Mouse (Mus musculus) embryonic facial prominence, embryonic 15.5 days (tissue): ENCODE results near the gene Arih2. TPM values are rescaled to one million over a fixed set of nuclear protein-coding genes. Genes with fewer than 3 reads are reported as not detected.
"Not testable (repeated sequence)": the region's sequence is repeated elsewhere in the genome, so short reads cannot be mapped to it uniquely, and the experiment has no call there.

Experiments used
- ATAC-seq: fragments of 200-750 bp; cut with Nextera tagmentation; 2 replicates; pipeline ENCODE4 v1.8.0; 2017; ENCODE audit warnings: low read depth, moderate TSS enrichment; ENCODE audit not compliant: insufficient number of reproducible peaks, low FRiP score, low TSS enrichment
- H3K27ac ChIP-seq: fragments of 300-500 bp; sonication (generic); replicated peaks from 2 replicates; pipeline ENCODE4 v1.5.1; 2015; ENCODE audit warnings: mild to moderate bottlenecking, inconsistent platforms
- H3K27me3 ChIP-seq: fragments of 300-500 bp; sonication (generic); 2 replicates; pipeline ENCODE4 v1.6.1; 2015; ENCODE audit warnings: inconsistent platforms
- H3K36me3 ChIP-seq: fragments of 300-500 bp; sonication (generic); 2 replicates; pipeline ENCODE4 v1.6.1; 2015; ENCODE audit warnings: mild to moderate bottlenecking, inconsistent platforms
- H3K4me1 ChIP-seq: fragments of 300-500 bp; sonication (generic); 2 replicates; pipeline ENCODE4 v1.6.1; 2015; ENCODE audit warnings: inconsistent platforms
- H3K4me2 ChIP-seq: fragments of 300-500 bp; sonication (generic); replicated peaks from 2 replicates; pipeline ENCODE4 v1.6.1; 2015; ENCODE audit warnings: mild to moderate bottlenecking, inconsistent platforms
- H3K4me3 ChIP-seq: fragments of 300-500 bp; sonication (generic); replicated peaks from 2 replicates; pipeline ENCODE4 v1.5.1; 2015; ENCODE audit warnings: mild to moderate bottlenecking, inconsistent platforms
- H3K9ac ChIP-seq: fragments of 300-500 bp; sonication (generic); 2 replicates; pipeline ENCODE4 v1.6.1; 2015; ENCODE audit warnings: inconsistent platforms
- H3K9me3 ChIP-seq: fragments of 300-500 bp; sonication (generic); replicated peaks from 2 replicates; pipeline ENCODE4 v1.6.1; 2016; ENCODE audit warnings: inconsistent platforms
- WGBS: fragments of 180-500 bp; shearing (Covaris S2); methylation state at CpG from one replicate; pipeline ENCODE4 v1.1.7; 2015; 5-methylcytosine and 5-hydroxymethylcytosine counted together
- polyA plus RNA-seq: library from polyadenylated mRNA; unstranded; fragments of >200 nt; fragmentation: Nextera tagmentation; extraction: Ambion mirVana; gene quantifications from 2 replicates; pipeline ENCODE4 v1.2.1, GENCODE M21; 2015

Arih2 gene
- polyA plus RNA-seq, 1 experiment from 2014 or later: 49.5 TPM

- H3K9me3 ChIP-seq, H3K27ac ChIP-seq, H3K9ac ChIP-seq, ATAC-seq, H3K4me1 ChIP-seq, H3K27me3 ChIP-seq, H3K4me2 ChIP-seq, H3K4me3 ChIP-seq: not testable (repeated sequence)
- peaks cover 97% of the 10 kb centered on the region for H3K36me3 ChIP-seq
- WGBS: 93% methylated on average over 5 of the region's 5 CpGs
Observed at GRCm38 (mm10) chr9:108607929-108608328, 41.3 kb downstream of the Arih2 start.

- 84% methylated on average over 4 of the region's 4 CpGs for WGBS
Observed at GRCm38 (mm10) chr9:108601986-108602385, 47.2 kb downstream of the Arih2 start.

GRCm38 (mm10) chr9:108600011-108600410 lies 49.2 kb downstream of the Arih2 start:
- Histone ChIP-seq H3K36me3 (peaks cover 26% of the 10 kb centered on the region), H3K27me3 (no peaks in the 10 kb centered on the region), H3K4me1 (peaks cover 14% of the 10 kb centered on the region; the same call in 1 of the 2 replicates), H3K4me2 (no peak overlapping the region), H3K27ac (no peak overlapping the region), H3K4me3 (no peak overlapping the region), H3K9me3 (no peaks in the 10 kb centered on the region), H3K9ac (no peak overlapping the region)
- WGBS: 43% methylated on average over 2 of the region's 2 CpGs
- no peak for ATAC-seq

More at GRCm38 (mm10) chr9:108601986-108602385, 47.2 kb downstream of the Arih2 start:
- Histone ChIP-seq H3K4me3 (no peak overlapping the region), H3K27me3 (no peaks in the 10 kb centered on the region), H3K4me2 (no peak overlapping the region), H3K36me3 (peaks cover 43% of the 10 kb centered on the region), H3K9ac (no peak overlapping the region), H3K9me3 (no peaks in the 10 kb centered on the region), H3K4me1 (0 out of 2 replicates have a peak, but pooled peaks cover 6% of the 10 kb centered on the region), H3K27ac (no peak overlapping the region)
- no peak for ATAC-seq

DNA sequence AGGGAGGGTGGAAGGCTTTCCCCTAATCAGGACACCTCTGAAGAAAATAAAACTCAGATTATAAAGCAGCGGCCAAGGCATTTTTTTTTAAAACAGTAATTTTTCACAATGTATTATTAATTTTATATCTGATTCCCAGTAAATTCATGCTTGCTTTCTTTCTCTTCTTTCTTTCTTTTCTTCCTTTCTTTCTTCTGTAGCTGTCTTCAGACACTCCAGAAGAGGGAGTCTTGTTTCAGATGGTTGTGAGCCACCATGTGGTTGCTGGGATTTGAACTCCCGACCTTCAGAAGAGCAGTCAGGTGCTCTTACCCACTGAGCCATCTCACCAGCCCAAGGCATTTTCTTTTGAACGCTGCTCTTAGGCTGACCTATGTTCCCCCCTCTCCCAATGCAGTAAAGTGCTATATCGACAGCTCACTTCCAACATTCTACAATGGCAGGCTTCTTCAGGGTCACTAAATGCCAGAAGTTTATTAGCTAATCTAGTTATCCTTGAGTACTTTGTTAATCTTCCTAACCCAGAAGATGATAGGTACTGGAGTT lies 50.1 kb downstream of the Arih2 start:
- no peaks in the 10 kb centered on the region for H3K27me3 ChIP-seq

DNA sequence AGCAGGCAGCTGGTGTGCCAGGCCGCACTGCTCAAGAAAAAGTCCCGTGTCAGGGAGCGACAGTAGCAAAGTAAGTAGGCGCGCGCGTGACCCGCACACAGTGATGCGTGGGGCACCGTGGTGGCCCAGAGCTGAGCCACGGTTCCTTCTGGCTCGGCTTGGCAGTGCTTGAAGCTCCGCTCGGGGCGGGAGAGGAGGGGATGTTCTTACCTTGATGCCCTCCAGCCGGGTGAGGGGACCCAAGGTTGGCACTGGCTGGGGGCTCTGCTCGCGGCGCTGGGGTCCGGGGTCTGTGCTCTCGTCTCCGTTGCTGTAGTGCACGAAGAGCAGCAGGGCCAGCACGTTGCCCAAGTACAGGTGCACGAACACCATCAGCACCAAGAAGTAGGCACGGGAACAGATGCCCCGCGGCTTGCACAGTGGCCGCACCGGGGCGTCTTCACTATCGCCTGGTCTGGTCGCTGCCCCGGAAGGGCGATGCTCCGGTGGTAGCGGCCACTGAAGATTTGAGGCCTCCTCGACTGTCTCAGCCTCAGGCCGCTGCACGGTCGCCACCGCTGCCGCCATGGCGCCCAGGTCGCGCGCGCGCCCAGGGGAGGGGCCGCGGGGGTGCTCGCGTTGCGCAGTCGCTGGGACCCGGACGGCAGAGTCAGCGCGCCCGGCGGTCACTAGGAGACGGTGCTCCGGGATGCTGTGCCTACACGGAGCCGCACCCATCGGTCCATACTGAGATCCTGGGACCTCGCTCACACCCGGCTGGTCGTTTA lies 52.0 kb downstream of the Arih2 start, which contains the start of gene P4htm:
TSS of gene P4htm (minus strand) at position 670 of the 767 bp plus-strand sequence.
- no peaks in the 10 kb centered on the region; the same call in 1 of the 2 replicates for H3K36me3 ChIP-seq
- H3K9ac ChIP-seq: peak within 1 kb of the TSS; percentile 65
- peaks cover 14% of the 10 kb centered on the region; the same call in 1 of the 2 replicates for H3K4me1 ChIP-seq
- peak within 1 kb of the TSS; percentile 77 for H3K4me3 ChIP-seq
- WGBS: 4% methylated on average over 69 of the region's 69 CpGs
- H3K4me2 ChIP-seq: peak within 1 kb of the TSS; percentile 91
- H3K27me3 ChIP-seq: no peaks in the 10 kb centered on the region
- 0 out of 2 replicates have a peak within 1 kb of the TSS, but pooled peaks have one; percentile 17 for H3K27ac ChIP-seq
- no peaks in the 10 kb centered on the region for H3K9me3 ChIP-seq
- peak; percentile 80 for ATAC-seq

More for the DNA sequence above, 50.1 kb downstream of the Arih2 start:
- 69% methylated on average over 4 of the region's 4 CpGs for WGBS
- H3K4me1 ChIP-seq: peaks cover 14% of the 10 kb centered on the region; the same call in 1 of the 2 replicates
- H3K4me2 ChIP-seq: no peak overlapping the region
- H3K36me3 ChIP-seq: peaks cover 17% of the 10 kb centered on the region
- no peak overlapping the region for H3K4me3 ChIP-seq
- no peak overlapping the region for H3K9ac ChIP-seq
- no peak overlapping the region for H3K27ac ChIP-seq
- H3K9me3 ChIP-seq: no peaks in the 10 kb centered on the region
- ATAC-seq: no peak

- ATAC-seq: no peak
- H3K4me3 ChIP-seq: no peak overlapping the region
- no peaks in the 10 kb centered on the region for H3K9me3 ChIP-seq
- H3K27me3 ChIP-seq: no peaks in the 10 kb centered on the region
- H3K4me1 ChIP-seq: peaks cover 14% of the 10 kb centered on the region; the same call in 1 of the 2 replicates
- WGBS: 74% methylated on average over 3 of the region's 3 CpGs
- H3K9ac ChIP-seq: no peak overlapping the region
- H3K27ac ChIP-seq: no peak overlapping the region
- no peaks in the 10 kb centered on the region for H3K36me3 ChIP-seq
- H3K4me2 ChIP-seq: no peak overlapping the region
Observed at GRCm38 (mm10) chr9:108594354-108594753, 54.8 kb downstream of the Arih2 start.

DNA sequence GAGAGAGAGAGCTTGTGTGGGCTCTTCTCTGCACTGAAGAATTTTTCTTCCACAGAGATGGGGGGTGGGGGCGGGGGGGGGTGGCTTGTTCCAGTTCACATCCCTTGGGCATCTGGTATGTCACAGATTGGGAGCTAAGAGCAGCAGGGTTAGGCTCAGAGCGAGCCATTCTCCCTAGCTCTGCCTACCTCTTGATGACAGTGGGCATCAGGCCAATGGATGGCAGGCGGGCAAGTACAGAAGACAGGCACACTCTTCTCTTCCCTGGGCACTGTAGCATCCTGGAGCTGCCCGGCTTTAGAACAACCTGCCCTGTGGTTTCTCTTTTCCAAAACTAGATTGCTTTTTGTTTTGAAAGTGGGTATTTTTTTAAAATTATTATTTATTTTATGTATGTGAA lies 57.7 kb downstream of the Arih2 start:
- WGBS: 88% methylated on average over 4 of the region's 4 CpGs
- H3K9me3 ChIP-seq: no peaks in the 10 kb centered on the region
- H3K27ac ChIP-seq: no peak overlapping the region
- no peak overlapping the region for H3K4me2 ChIP-seq
- H3K27me3 ChIP-seq: no peaks in the 10 kb centered on the region
- H3K9ac ChIP-seq: no peak overlapping the region
- no peaks in the 10 kb centered on the region; the same call in 1 of the 2 replicates for H3K36me3 ChIP-seq
- H3K4me3 ChIP-seq: no peak overlapping the region
- no peak for ATAC-seq
- H3K4me1 ChIP-seq: peaks cover 16% of the 10 kb centered on the region

- Histone ChIP-seq H3K4me1 (peaks cover 13% of the 10 kb centered on the region), H3K4me2 (no peak overlapping the region), H3K36me3 (no peaks in the 10 kb centered on the region; the same call in 1 of the 2 replicates), H3K9me3 (no peaks in the 10 kb centered on the region), H3K4me3 (no peak overlapping the region), H3K27me3 (no peaks in the 10 kb centered on the region), H3K9ac (no peak overlapping the region), H3K27ac (no peak overlapping the region)
- WGBS: 67% methylated on average over 5 of the region's 5 CpGs
- ATAC-seq: no peak
Observed at GRCm38 (mm10) chr9:108589229-108589628, 60.0 kb downstream of the Arih2 start.

DNA sequence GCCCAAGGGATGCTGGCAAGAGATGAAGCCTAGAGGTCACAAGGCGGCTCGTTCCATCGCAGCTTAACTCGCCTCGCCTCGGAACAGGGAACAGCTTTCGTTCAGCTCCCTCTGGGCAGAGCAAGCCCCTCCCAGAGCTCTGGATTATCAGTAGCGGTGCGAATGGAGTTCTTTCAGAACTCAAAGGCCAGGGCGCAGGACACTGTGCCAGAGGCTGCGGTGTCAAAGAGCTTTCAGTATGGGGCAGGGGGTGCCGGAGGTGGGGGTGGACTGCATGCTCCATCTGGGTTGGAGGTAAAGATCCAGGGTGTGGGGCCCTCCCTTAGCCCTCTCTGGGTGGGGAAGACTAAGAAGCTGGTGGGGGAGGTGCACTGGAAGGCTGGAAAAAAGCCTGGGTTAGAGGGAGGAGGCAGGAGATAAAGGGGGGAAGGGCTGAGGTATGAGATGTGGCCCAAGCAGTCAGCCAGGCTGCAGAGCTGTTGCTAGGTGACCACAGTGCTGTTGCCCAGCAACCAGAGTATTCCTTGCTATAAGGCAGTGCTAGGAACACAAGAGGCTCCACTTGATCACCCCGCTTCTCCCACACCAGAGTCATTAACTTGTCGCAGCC lies 61.5 kb downstream of the Arih2 start:
- Histone ChIP-seq H3K9ac (0 out of 2 replicates have a peak overlapping the region, but pooled peaks have one; percentile 19), H3K4me1 (peaks cover 13% of the 10 kb centered on the region), H3K27me3 (no peaks in the 10 kb centered on the region), H3K4me3 (0 out of 2 replicates have a peak overlapping the region, but pooled peaks have one; percentile 6), H3K9me3 (no peaks in the 10 kb centered on the region), H3K4me2 (peak overlapping the region; percentile 30), H3K27ac (0 out of 2 replicates have a peak overlapping the region, but pooled peaks have one; percentile 11), H3K36me3 (no peaks in the 10 kb centered on the region; the same call in 1 of the 2 replicates)
- WGBS: 6% methylated on average over 14 of the region's 14 CpGs
- ATAC-seq: peak; percentile 83

GRCm38 (mm10) chr9:108579344-108579690 lies 69.9 kb downstream of the Arih2 start:
- 68% methylated on average over 5 of the region's 5 CpGs for WGBS

More at GRCm38 (mm10) chr9:108579344-108579690, 69.9 kb downstream of the Arih2 start:
- Histone ChIP-seq H3K27me3 (no peaks in the 10 kb centered on the region), H3K36me3 (peaks cover 19% of the 10 kb centered on the region), H3K9ac (peak overlapping the region; percentile 41), H3K4me3 (peak overlapping the region; percentile 75), H3K9me3 (no peaks in the 10 kb centered on the region), H3K27ac (peak overlapping the region; percentile 94), H3K4me2 (peak overlapping the region; percentile 80), H3K4me1 (peaks cover 37% of the 10 kb centered on the region)
- ATAC-seq: no peak
